Mouse (Mus musculus): ENCODE measurements around the gene Sv2a. TPM values are rescaled to one million over a fixed set of nuclear protein-coding genes. Genes with fewer than 3 reads are reported as not detected.
A peak's percentile ranks its signal among the peaks of the same experiment; 100 is the strongest.
"Not testable (repeated sequence)": the region's sequence is repeated elsewhere in the genome, so short reads cannot be mapped to it uniquely, and the experiment has no call there.

Gene Sv2a
- polyA plus RNA-seq, 1 experiment from 2014 or later = 3.5 TPM

- under 1% methylated on average over 12 of the region's 12 CpGs for WGBS
- H3K27ac ChIP-seq (ENCODE audit: low read depth, low read length) = peak overlapping the region; percentile 54; the same call in 1 of the 2 replicates
Measured at GRCm38 (mm10) chr3:96237904-96238511, 57.1 kb downstream of the Sv2a start.

GRCm38 (mm10) chr3:96238954-96239793, 58.2 kb downstream of the Sv2a start, which contains the start of gene Hist2h3c2:
Gene Hist2h3c2 (minus strand): TSS chr3:96239127.
- peak within 1 kb of the TSS; percentile 41 for H3K4me3 ChIP-seq (ENCODE audit: low read depth, low read length)
- peak within 1 kb of the TSS; percentile 70 for H3K4me2 ChIP-seq (replicated peaks; ENCODE audit: low read depth)
- 1% methylated on average over 10 of the region's 68 CpGs for WGBS
- H3K27me3 ChIP-seq (replicated peaks; ENCODE audit: control insufficient read depth, insufficient read depth, low read length); H3K36me3 ChIP-seq (ENCODE audit: control insufficient read depth, insufficient read depth); H3K9me3 ChIP-seq (ENCODE audit: control insufficient read depth): not testable (repeated sequence)
- peak; percentile 87 for ATAC-seq
- H3K4me1 ChIP-seq (replicated peaks; ENCODE audit: control insufficient read depth, insufficient read depth, low read length) = peaks cover 17% of the 10 kb centered on the region
- peak within 1 kb of the TSS; percentile 54 for H3K9ac ChIP-seq (ENCODE audit: low read depth, low read length)
- peak within 1 kb of the TSS; percentile 41 for H3K27ac ChIP-seq (ENCODE audit: low read depth, low read length)

More at GRCm38 (mm10) chr3:96237904-96238511, 57.1 kb downstream of the Sv2a start:
- ATAC-seq = no peak
- Histone ChIP-seq H3K4me2 (replicated peaks; ENCODE audit: low read depth) (peak overlapping the region; percentile 70), H3K9ac (ENCODE audit: low read depth, low read length) (peak overlapping the region; percentile 54), H3K4me3 (ENCODE audit: low read depth, low read length) (peak overlapping the region; percentile 41), H3K4me1 (replicated peaks; ENCODE audit: control insufficient read depth, insufficient read depth, low read length) (peaks cover 9% of the 10 kb centered on the region), H3K36me3 (ENCODE audit: control insufficient read depth, insufficient read depth) (no peaks in the 10 kb centered on the region), H3K27me3 (replicated peaks; ENCODE audit: control insufficient read depth, insufficient read depth, low read length) (no peaks in the 10 kb centered on the region), H3K9me3 (ENCODE audit: control insufficient read depth) (no peaks in the 10 kb centered on the region)
- no peak for TF ChIP-seq CTCF (IDR thresholded peaks at IDR 0.05; ENCODE audit: low read depth)

GRCm38 (mm10) chr3:96239949-96240798, 59.2 kb downstream of the Sv2a start, which contains the start of gene Hist2h2aa2:
Gene Hist2h2aa2 (minus strand): TSS chr3:96240276.
- H3K4me2 ChIP-seq (replicated peaks; ENCODE audit: low read depth) = peak within 1 kb of the TSS; percentile 55
- H3K27ac ChIP-seq (ENCODE audit: low read depth, low read length) = peak within 1 kb of the TSS; percentile 35; the same call in 1 of the 2 replicates
- not testable (repeated sequence) for H3K9ac ChIP-seq (ENCODE audit: low read depth, low read length); H3K36me3 ChIP-seq (ENCODE audit: control insufficient read depth, insufficient read depth); H3K9me3 ChIP-seq (ENCODE audit: control insufficient read depth); H3K27me3 ChIP-seq (replicated peaks; ENCODE audit: control insufficient read depth, insufficient read depth, low read length)
- H3K4me1 ChIP-seq (replicated peaks; ENCODE audit: control insufficient read depth, insufficient read depth, low read length) = peaks cover 21% of the 10 kb centered on the region
- H3K4me3 ChIP-seq (ENCODE audit: low read depth, low read length) = peak within 1 kb of the TSS; percentile 29
- ATAC-seq = peak; percentile 80
- 4% methylated on average over 30 of the region's 85 CpGs for WGBS

- peak overlapping the region; percentile 55 for H3K4me2 ChIP-seq (replicated peaks; ENCODE audit: low read depth)
- H3K27me3 ChIP-seq (replicated peaks; ENCODE audit: control insufficient read depth, insufficient read depth, low read length) = no peaks in the 10 kb centered on the region
- H3K9ac ChIP-seq (ENCODE audit: low read depth, low read length) = no peak overlapping the region; the same call in 1 of the 2 replicates
- no peaks in the 10 kb centered on the region for H3K36me3 ChIP-seq (ENCODE audit: control insufficient read depth, insufficient read depth)
- no peak for ATAC-seq
- 78% methylated on average over 9 of the region's 9 CpGs for whole genome bisulfite sequencing
- H3K4me1 ChIP-seq (replicated peaks; ENCODE audit: control insufficient read depth, insufficient read depth, low read length) = peaks cover 21% of the 10 kb centered on the region
- H3K27ac ChIP-seq (ENCODE audit: low read depth, low read length) = 0 out of 2 replicates have a peak overlapping the region, but pooled peaks have one; percentile 35
- TF ChIP-seq CTCF (IDR thresholded peaks at IDR 0.05; ENCODE audit: low read depth) = no peak
- no peaks in the 10 kb centered on the region for H3K9me3 ChIP-seq (ENCODE audit: control insufficient read depth)
- H3K4me3 ChIP-seq (ENCODE audit: low read depth, low read length) = peak overlapping the region; percentile 29
Measured at GRCm38 (mm10) chr3:96240799-96241197, 59.8 kb downstream of the Sv2a start.

GRCm38 (mm10) chr3:96243921-96244572, 63.1 kb downstream of the Sv2a start:
- TF ChIP-seq CTCF (IDR thresholded peaks at IDR 0.05; ENCODE audit: low read depth) = no peak
- Histone ChIP-seq H3K9me3 (ENCODE audit: control insufficient read depth) (no peaks in the 10 kb centered on the region), H3K4me1 (replicated peaks; ENCODE audit: control insufficient read depth, insufficient read depth, low read length) (peaks cover 12% of the 10 kb centered on the region), H3K27ac (ENCODE audit: low read depth, low read length) (no peak overlapping the region; the same call in 1 of the 2 replicates), H3K4me2 (replicated peaks; ENCODE audit: low read depth) (peak overlapping the region; percentile 78), H3K36me3 (ENCODE audit: control insufficient read depth, insufficient read depth) (no peaks in the 10 kb centered on the region), H3K9ac (ENCODE audit: low read depth, low read length) (no peak overlapping the region), H3K4me3 (ENCODE audit: low read depth, low read length) (no peak overlapping the region), H3K27me3 (replicated peaks; ENCODE audit: control insufficient read depth, insufficient read depth, low read length) (no peaks in the 10 kb centered on the region)
- 47% methylated on average over 7 of the region's 7 CpGs for WGBS
- ATAC-seq = no peak

Small RNAs within 50 kb of the gene (microRNA-seq; reads per million reads assigned to microRNA genes)
- not detected for gene Gm44492
- not detected for gene Gm47311

Other genes with a start within 250 kb of the Sv2a start
- 18.9 and 23.8 TPM in 2 replicates for gene Plekho1, start 185.2 kb upstream of the Sv2a start, polyA plus RNA-seq (2015; fragmentation: Nextera tagmentation; extraction: Ambion mirVana)
- 22.5 and 27.1 TPM in 2 replicates for gene Vps45, start 122.7 kb upstream of the Sv2a start, polyA plus RNA-seq (2015; fragmentation: Nextera tagmentation; extraction: Ambion mirVana)
- gene Otud7b, start 76.6 kb upstream of the Sv2a start, polyA plus RNA-seq (2015; fragmentation: Nextera tagmentation; extraction: Ambion mirVana) = 16.6 and 17.0 TPM in 2 replicates
- 28.7 and 34.5 TPM in 2 replicates for gene Mtmr11, start 19.1 kb upstream of the Sv2a start, polyA plus RNA-seq (2015; fragmentation: Nextera tagmentation; extraction: Ambion mirVana)
- gene Sf3b4, start 8.8 kb upstream of the Sv2a start, polyA plus RNA-seq (2015; fragmentation: Nextera tagmentation; extraction: Ambion mirVana) = 63.5 and 66.8 TPM in 2 replicates
- gene Bola1, start 38.6 kb downstream of the Sv2a start, polyA plus RNA-seq (2015; fragmentation: Nextera tagmentation; extraction: Ambion mirVana) = 56.4 and 60.7 TPM in 2 replicates
- 0.42 TPM in 1 of 2 replicates, not detected in the other for gene Hist2h2ab, start 38.7 kb downstream of the Sv2a start, polyA plus RNA-seq (2015; fragmentation: Nextera tagmentation; extraction: Ambion mirVana)
- 2.3 and 3.4 TPM in 2 replicates for gene Hist2h2ac, start 39.7 kb downstream of the Sv2a start, polyA plus RNA-seq (2015; fragmentation: Nextera tagmentation; extraction: Ambion mirVana)
- 1.5 and 2.2 TPM in 2 replicates for gene Hist2h2be, start 40.0 kb downstream of the Sv2a start, polyA plus RNA-seq (2015; fragmentation: Nextera tagmentation; extraction: Ambion mirVana)
- 1.1 and 1.5 TPM in 2 replicates for gene Hist2h3c2, start 58.0 kb downstream of the Sv2a start, polyA plus RNA-seq (2015; fragmentation: Nextera tagmentation; extraction: Ambion mirVana)
- gene Hist2h2aa2, start 59.1 kb downstream of the Sv2a start, polyA plus RNA-seq (2015; fragmentation: Nextera tagmentation; extraction: Ambion mirVana) = 87.4 and 108 TPM in 2 replicates
- 30.6 and 55.7 TPM in 2 replicates for gene Hist2h2aa1, start 64.3 kb downstream of the Sv2a start, polyA plus RNA-seq (2015; fragmentation: Nextera tagmentation; extraction: Ambion mirVana)
- gene Hist2h3c1, start 65.5 kb downstream of the Sv2a start, polyA plus RNA-seq (2015; fragmentation: Nextera tagmentation; extraction: Ambion mirVana) = 0.42 and 1.1 TPM in 2 replicates
- 2.1 and 4.7 TPM in 2 replicates for gene Hist2h4, start 82.2 kb downstream of the Sv2a start, polyA plus RNA-seq (2015; fragmentation: Nextera tagmentation; extraction: Ambion mirVana)
- gene Hist2h3b, start 87.5 kb downstream of the Sv2a start, polyA plus RNA-seq (2015; fragmentation: Nextera tagmentation; extraction: Ambion mirVana) = 13.3 and 19.9 TPM in 2 replicates
- gene Hist2h2bb, start 88.6 kb downstream of the Sv2a start, polyA plus RNA-seq (2015; fragmentation: Nextera tagmentation; extraction: Ambion mirVana) = 2.3 and 3.9 TPM in 2 replicates
- gene Fcgr1, start 112.8 kb downstream of the Sv2a start, polyA plus RNA-seq (2015; fragmentation: Nextera tagmentation; extraction: Ambion mirVana) = 2.7 TPM in 2 replicates